Mouse (Mus musculus) stomach, embryonic 16.5 days (tissue): ENCODE measurements around the gene Znhit2. TPM values are rescaled to one million over a fixed set of nuclear protein-coding genes. Genes with fewer than 3 reads are reported as not detected.

ENCODE experiments used
- ATAC-seq: fragments of 200-750 bp; cut with Nextera tagmentation; 2 replicates; pipeline ENCODE4 v1.8.0; 2017; ENCODE audit warnings: moderate number of reproducible peaks, moderate TSS enrichment; ENCODE audit not compliant: insufficient read depth, low FRiP score
- H3K27ac ChIP-seq: fragments of 300-500 bp; sonication (generic); 2 replicates; pipeline ENCODE4 v1.5.1; 2014; ENCODE audit warnings: low read length
- H3K27me3 ChIP-seq: fragments of 300-500 bp; sonication (generic); 2 replicates; pipeline ENCODE4 v1.6.1; 2014; ENCODE audit warnings: low read length, control low read depth, mixed read lengths; ENCODE audit not compliant: control insufficient read depth, insufficient read depth
- H3K36me3 ChIP-seq: fragments of 300-500 bp; sonication (generic); 2 replicates; pipeline ENCODE4 v1.6.1; 2014; ENCODE audit warnings: low read length; ENCODE audit not compliant: control insufficient read depth, insufficient read depth
- H3K4me1 ChIP-seq: fragments of 300-500 bp; sonication (generic); 2 replicates; pipeline ENCODE4 v1.6.1; 2014; ENCODE audit warnings: low read length, control low read depth, mixed read lengths; ENCODE audit not compliant: control insufficient read depth, insufficient read depth
- H3K4me2 ChIP-seq: fragments of 300-500 bp; sonication (generic); 2 replicates; pipeline ENCODE4 v1.6.1; 2014; ENCODE audit warnings: low read depth, low read length, mixed read lengths
- H3K4me3 ChIP-seq: fragments of 300-500 bp; sonication (generic); replicated peaks from 2 replicates; pipeline ENCODE4 v1.5.1; 2014; ENCODE audit warnings: mild to moderate bottlenecking, low read length
- H3K9ac ChIP-seq: fragments of 300-500 bp; sonication (generic); 2 replicates; pipeline ENCODE4 v1.6.1; 2014; ENCODE audit warnings: low read length
- H3K9me3 ChIP-seq: fragments of 300-500 bp; sonication (generic); replicated peaks from 2 replicates; pipeline ENCODE4 v1.6.1; 2016; ENCODE audit warnings: low read length, control low read depth; ENCODE audit not compliant: control insufficient read depth
- WGBS: fragments of 180-500 bp; shearing (Covaris S2); extraction: QIAGEN DNeasy Blood & Tissue Kit; methylation state at CpG from one replicate; pipeline ENCODE4 v1.1.7; 2014; 5-methylcytosine and 5-hydroxymethylcytosine counted together
- polyA plus RNA-seq: library from polyadenylated mRNA; unstranded; fragments of >200 nt; fragmentation: Nextera tagmentation; extraction: Ambion mirVana; gene quantifications from 2 replicates; pipeline ENCODE4 v1.2.1, GENCODE M21; 2015

The Znhit2 gene
- polyA plus RNA-seq, 1 experiment from 2014 or later = 26.0 TPM

DNA sequence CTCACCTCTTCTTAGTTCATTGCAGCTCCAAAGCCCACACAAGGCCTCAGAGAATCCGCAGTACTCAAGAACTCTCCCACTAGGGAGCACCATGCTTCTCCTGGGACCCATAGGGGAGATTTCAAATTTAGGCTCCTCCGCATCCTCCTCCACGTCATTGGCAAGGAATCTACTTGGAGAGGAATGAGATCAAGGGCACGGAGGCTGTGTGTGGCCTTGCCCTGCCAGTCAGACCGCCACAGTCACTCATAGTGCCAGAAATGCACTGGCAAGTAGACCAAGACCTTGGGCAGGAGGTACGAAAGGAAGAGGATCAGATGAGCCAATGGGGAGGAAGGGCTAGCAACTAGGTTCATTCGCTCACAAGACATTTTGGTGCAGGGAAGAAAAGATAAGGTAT is 37.1 kb upstream of the Znhit2 start:
- no peak overlapping the region for H3K4me2 ChIP-seq
- H3K9ac ChIP-seq = no peak overlapping the region
- H3K36me3 ChIP-seq = no peaks in the 10 kb centered on the region
- H3K27ac ChIP-seq = no peak overlapping the region
- H3K27me3 ChIP-seq = no peaks in the 10 kb centered on the region
- no peaks in the 10 kb centered on the region for H3K4me1 ChIP-seq
- WGBS = 82% methylated on average over 7 of the region's 7 CpGs
- H3K4me3 ChIP-seq = no peak overlapping the region
- H3K9me3 ChIP-seq = no peaks in the 10 kb centered on the region
- ATAC-seq = no peak

DNA sequence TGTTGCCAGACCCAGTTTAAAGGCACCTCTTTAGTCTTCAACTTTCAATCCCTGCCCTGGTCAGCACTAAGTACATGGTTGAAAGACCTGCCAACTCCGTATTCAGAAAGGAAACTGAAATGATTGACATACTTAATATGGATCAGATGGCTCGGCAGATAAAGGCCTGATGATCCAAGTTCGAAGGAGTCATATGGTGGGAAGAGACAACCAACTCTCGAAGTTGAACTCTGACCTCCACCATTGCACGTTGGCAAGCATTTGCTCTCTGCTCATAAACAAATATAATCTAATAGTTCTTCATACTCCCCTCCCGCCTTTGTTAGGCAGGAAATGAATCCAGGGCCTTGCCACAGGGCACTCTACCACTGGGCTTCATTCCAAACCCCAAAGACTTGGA is 32.0 kb upstream of the Znhit2 start:
- H3K4me3 ChIP-seq = no peak overlapping the region
- ATAC-seq = no peak
- H3K27ac ChIP-seq = no peak overlapping the region
- H3K9ac ChIP-seq = no peak overlapping the region
- WGBS = 70% methylated on average over 6 of the region's 6 CpGs
- no peaks in the 10 kb centered on the region for H3K27me3 ChIP-seq
- H3K4me1 ChIP-seq = no peaks in the 10 kb centered on the region
- H3K4me2 ChIP-seq = no peak overlapping the region
- no peaks in the 10 kb centered on the region for H3K36me3 ChIP-seq
- no peaks in the 10 kb centered on the region for H3K9me3 ChIP-seq

DNA sequence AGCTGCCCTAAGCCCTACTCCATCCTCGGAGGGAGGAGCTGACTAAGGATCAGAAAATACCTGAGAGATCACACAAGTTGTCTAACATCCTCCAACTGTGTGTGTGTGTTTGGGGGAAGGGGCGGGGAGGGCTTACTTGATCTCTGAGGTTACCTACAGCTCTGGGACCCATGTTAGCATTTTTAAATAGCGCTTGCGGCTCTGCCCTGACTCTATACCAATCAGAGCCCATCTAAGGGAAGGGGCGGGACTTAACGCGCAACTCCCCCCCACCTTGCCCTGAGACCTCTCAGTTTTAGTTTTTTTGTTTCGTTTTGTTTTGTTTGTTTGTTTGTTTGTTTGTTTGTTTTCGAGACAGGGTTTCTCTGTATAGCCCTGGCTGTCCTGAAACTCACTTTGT is 31.6 kb upstream of the Znhit2 start:
- no peak for ATAC-seq
- Histone ChIP-seq H3K27ac (no peak overlapping the region), H3K9ac (no peak overlapping the region), H3K4me3 (no peak overlapping the region), H3K4me2 (no peak overlapping the region), H3K27me3 (no peaks in the 10 kb centered on the region), H3K4me1 (no peaks in the 10 kb centered on the region), H3K9me3 (no peaks in the 10 kb centered on the region), H3K36me3 (no peaks in the 10 kb centered on the region)
- WGBS = 75% methylated on average over 9 of the region's 9 CpGs

- Histone ChIP-seq H3K4me3 (no peak overlapping the region), H3K36me3 (no peaks in the 10 kb centered on the region), H3K27ac (no peak overlapping the region), H3K4me1 (no peaks in the 10 kb centered on the region), H3K27me3 (no peaks in the 10 kb centered on the region), H3K9ac (no peak overlapping the region), H3K9me3 (no peaks in the 10 kb centered on the region), H3K4me2 (no peak overlapping the region)
- 58% methylated on average over 14 of the region's 14 CpGs for WGBS
- no peak for ATAC-seq
Observed at GRCm38 (mm10) chr19:6030520-6031280, 30.3 kb upstream of the Znhit2 start.

DNA sequence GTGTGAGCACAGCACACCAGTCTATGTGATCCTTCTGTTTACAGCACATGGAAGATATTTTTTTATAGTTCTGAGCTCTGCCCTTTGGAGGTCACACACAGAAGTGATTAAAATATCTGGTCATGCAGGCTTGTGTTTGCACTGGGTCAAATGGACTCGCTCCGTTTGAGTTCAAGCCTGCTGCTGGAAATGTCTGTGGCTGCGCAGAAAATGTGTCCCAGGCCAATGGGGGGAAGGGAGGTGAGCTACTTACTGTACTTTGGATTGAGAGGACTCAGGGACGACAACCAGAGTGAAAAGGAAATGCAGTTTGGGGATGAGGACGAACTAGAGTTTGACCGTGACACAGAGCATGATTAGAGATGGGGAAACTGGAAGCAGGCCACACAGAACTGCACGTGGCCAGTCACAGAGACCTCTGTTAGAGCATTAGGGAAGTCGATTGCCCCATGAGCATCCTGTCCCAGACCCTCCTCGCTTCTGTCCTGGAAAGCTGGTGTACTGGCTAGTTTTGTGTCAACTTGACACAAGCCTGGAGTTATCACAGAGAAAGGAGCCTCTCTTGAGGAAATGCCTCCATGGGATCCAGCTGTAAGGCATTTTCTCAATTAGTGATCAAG is 24.9 kb upstream of the Znhit2 start:
- Histone ChIP-seq H3K9ac (no peak overlapping the region), H3K36me3 (no peaks in the 10 kb centered on the region), H3K27me3 (no peaks in the 10 kb centered on the region), H3K9me3 (no peaks in the 10 kb centered on the region), H3K4me2 (no peak overlapping the region), H3K4me1 (no peaks in the 10 kb centered on the region), H3K4me3 (no peak overlapping the region), H3K27ac (no peak overlapping the region)
- ATAC-seq = no peak
- 67% methylated on average over 9 of the region's 9 CpGs for WGBS

- ATAC-seq = no peak
- no peak overlapping the region for H3K9ac ChIP-seq
- H3K36me3 ChIP-seq = no peaks in the 10 kb centered on the region
- H3K4me3 ChIP-seq = no peak overlapping the region
- H3K27me3 ChIP-seq = no peaks in the 10 kb centered on the region
- H3K4me1 ChIP-seq = no peaks in the 10 kb centered on the region
- H3K27ac ChIP-seq = no peak overlapping the region
- H3K4me2 ChIP-seq = no peak overlapping the region
- H3K9me3 ChIP-seq = no peaks in the 10 kb centered on the region
Observed at GRCm38 (mm10) chr19:6037695-6038094, 23.3 kb upstream of the Znhit2 start.

DNA sequence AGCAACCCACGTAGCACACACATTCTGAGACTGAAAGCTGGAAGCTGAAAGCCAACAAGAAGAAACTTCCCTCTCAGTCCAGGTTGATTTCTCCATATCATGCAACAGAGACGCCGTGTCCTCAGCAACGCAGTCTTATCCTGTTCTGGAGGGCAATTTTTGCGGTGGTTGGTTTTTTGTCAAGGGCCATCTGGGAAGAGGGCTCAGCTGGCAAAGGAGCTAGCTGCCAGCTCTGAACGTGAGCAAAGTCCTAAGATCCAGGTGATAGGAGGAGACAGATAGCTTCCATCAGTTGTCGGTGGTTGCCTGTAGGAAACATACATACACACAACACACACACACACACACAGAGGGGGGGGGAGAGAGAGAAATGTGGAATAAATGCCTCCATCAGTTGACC is 22.7 kb upstream of the Znhit2 start:
- no peak for ATAC-seq
- Histone ChIP-seq H3K4me3 (no peak overlapping the region), H3K9ac (no peak overlapping the region), H3K27ac (no peak overlapping the region), H3K9me3 (no peaks in the 10 kb centered on the region), H3K36me3 (no peaks in the 10 kb centered on the region), H3K4me1 (no peaks in the 10 kb centered on the region), H3K4me2 (no peak overlapping the region), H3K27me3 (no peaks in the 10 kb centered on the region)
- 78% methylated on average over 7 of the region's 7 CpGs for WGBS

- Histone ChIP-seq H3K36me3 (no peaks in the 10 kb centered on the region), H3K27ac (no peak overlapping the region), H3K9me3 (no peaks in the 10 kb centered on the region), H3K4me3 (no peak overlapping the region), H3K27me3 (no peaks in the 10 kb centered on the region), H3K4me2 (no peak overlapping the region), H3K9ac (no peak overlapping the region), H3K4me1 (no peaks in the 10 kb centered on the region)
- no peak for ATAC-seq
Observed at GRCm38 (mm10) chr19:6040002-6040401, 21.0 kb upstream of the Znhit2 start.

DNA sequence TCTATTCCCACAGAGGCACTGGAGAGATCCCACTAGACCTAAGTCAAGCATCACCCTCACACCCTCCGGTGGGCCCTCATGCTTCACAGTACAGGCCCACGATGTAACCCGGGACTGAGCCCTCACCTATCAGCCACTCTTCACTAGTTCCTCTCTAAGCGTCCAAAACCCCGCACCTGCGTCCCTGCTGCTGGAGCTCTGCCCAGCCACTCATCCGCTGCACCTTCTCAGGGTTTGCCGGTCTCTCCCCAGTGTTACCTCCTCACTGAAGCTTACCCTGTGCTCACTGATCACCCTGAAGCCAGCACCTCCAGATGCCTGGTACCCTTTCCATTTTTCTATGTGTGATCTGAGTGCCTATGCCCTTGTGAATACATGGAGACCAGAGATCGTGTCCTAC is 18.7 kb upstream of the Znhit2 start:
- Histone ChIP-seq H3K36me3 (no peaks in the 10 kb centered on the region), H3K9ac (no peak overlapping the region), H3K9me3 (no peaks in the 10 kb centered on the region), H3K4me2 (no peak overlapping the region), H3K4me3 (no peak overlapping the region), H3K27me3 (no peaks in the 10 kb centered on the region), H3K4me1 (peaks cover 5% of the 10 kb centered on the region; the same call in 1 of the 2 replicates), H3K27ac (no peak overlapping the region)
- WGBS = 80% methylated on average over 9 of the region's 9 CpGs
- ATAC-seq = no peak
